Mouse (Mus musculus) c-Kit-positive CD71-positive TER-119-negative erythroid progenitor cells, embryonic 14.5 days (primary cell): ENCODE measurements around the gene Zfp526.

Experiments
- DNase-seq: peaks from one replicate; pipeline ENCODE4 v3.0.0-alpha.2; 2013; ENCODE audit warnings: low read depth

Zfp526 gene

GRCm38 (mm10) chr7:25221102-25221883, at the start of gene Zfp526:
Gene Zfp526 (plus strand): TSS chr7:25221425.
- DNase-seq = peak; percentile 95

GRCm38 (mm10) chr7:25172669-25173068, 48.6 kb upstream of the Zfp526 start:
- DNase-seq = no peak

GRCm38 (mm10) chr7:25174343-25174742, 46.9 kb upstream of the Zfp526 start:
- no peak for DNase-seq

GRCm38 (mm10) chr7:25178317-25178716, 42.9 kb upstream of the Zfp526 start:
- no peak for DNase-seq

GRCm38 (mm10) chr7:25178787-25179605, 42.2 kb upstream of the Zfp526 start:
- DNase-seq = no peak

GRCm38 (mm10) chr7:25179606-25180161, 41.5 kb upstream of the Zfp526 start, which contains the start of gene Pou2f2:
Gene Pou2f2 (minus strand): TSS chr7:25179726.
- no peak for DNase-seq

GRCm38 (mm10) chr7:25180512-25180911, 40.7 kb upstream of the Zfp526 start:
- no peak for DNase-seq

- peak; percentile 25 for DNase-seq
Observed at GRCm38 (mm10) chr7:25181331-25181790, 39.9 kb upstream of the Zfp526 start.

- DNase-seq = no peak
Observed at GRCm38 (mm10) chr7:25181814-25182213, 39.4 kb upstream of the Zfp526 start.

- DNase-seq = no peak
Observed at GRCm38 (mm10) chr7:25184091-25184490, 37.1 kb upstream of the Zfp526 start.

GRCm38 (mm10) chr7:25187662-25188650, 33.3 kb upstream of the Zfp526 start:
- DNase-seq = peak; percentile 67

- no peak for DNase-seq
Observed at GRCm38 (mm10) chr7:25190806-25191205, 30.4 kb upstream of the Zfp526 start.

- DNase-seq = no peak
Observed at GRCm38 (mm10) chr7:25192110-25192509, 29.1 kb upstream of the Zfp526 start.

- peak; percentile 39 for DNase-seq
Observed at GRCm38 (mm10) chr7:25195148-25195547, 26.1 kb upstream of the Zfp526 start.

- DNase-seq = no peak
Observed at GRCm38 (mm10) chr7:25196107-25196506, 25.1 kb upstream of the Zfp526 start.

GRCm38 (mm10) chr7:25197384-25198018, 23.7 kb upstream of the Zfp526 start:
- DNase-seq = no peak

GRCm38 (mm10) chr7:25203624-25204023, 17.6 kb upstream of the Zfp526 start:
- no peak for DNase-seq

GRCm38 (mm10) chr7:25205355-25206093, 15.7 kb upstream of the Zfp526 start:
- no peak for DNase-seq

- DNase-seq = no peak
Observed at GRCm38 (mm10) chr7:25206094-25206830, 15.0 kb upstream of the Zfp526 start.
